Mouse (Mus musculus): ENCODE data around the gene Serpine2. TPM values are rescaled to one million over a fixed set of nuclear protein-coding genes. Genes with fewer than 3 reads are reported as not detected.

Serpine2 gene
- polyA plus RNA-seq, 1 experiment from 2014 or later = 2.5 TPM

- ATAC-seq (peak; percentile 22), DNase-seq (ENCODE audit: low read depth, low spot score) (no peak)
- no peak for TF ChIP-seq CTCF (IDR thresholded peaks at IDR 0.05)
- ChIA-PET CTCF (no interaction called here), POLR2A (no interaction called here)
- peaks cover 20% of the 10 kb centered on the region for H3K27me3 ChIP-seq
- in situ Hi-C loops (cut with MboI; ENCODE audit: low pct_unique_long_range_greater_than_20kb) = no loop called here
Observed at GRCm38 (mm10) chr1:79857681-79858388, 3.1 kb downstream of the Serpine2 start.

GRCm38 (mm10) chr1:79856756-79857155, 4.2 kb downstream of the Serpine2 start:
- DNase-seq (ENCODE audit: low read depth, low spot score) = no peak
- no peak for ATAC-seq
- H3K27me3 ChIP-seq = peaks cover 17% of the 10 kb centered on the region
- ChIA-PET POLR2A (no interaction called here), CTCF (no interaction called here)
- no peak for TF ChIP-seq CTCF (IDR thresholded peaks at IDR 0.05)
- in situ Hi-C loops (cut with MboI; ENCODE audit: low pct_unique_long_range_greater_than_20kb) = no loop called here

GRCm38 (mm10) chr1:79853527-79853926, 7.5 kb downstream of the Serpine2 start:
- no peak for TF ChIP-seq CTCF (IDR thresholded peaks at IDR 0.05)
- H3K27me3 ChIP-seq = peaks cover 17% of the 10 kb centered on the region
- CTCF ChIA-PET = no interaction called here
- ATAC-seq (no peak), DNase-seq (ENCODE audit: low read depth, low spot score) (no peak)
- POLR2A ChIA-PET = no interaction called here
- in situ Hi-C loops (cut with MboI; ENCODE audit: low pct_unique_long_range_greater_than_20kb) = no loop called here

- no peak for TF ChIP-seq CTCF (IDR thresholded peaks at IDR 0.05)
- in situ Hi-C loops (cut with MboI; ENCODE audit: low pct_unique_long_range_greater_than_20kb) = no loop called here
- no peak for DNase-seq (ENCODE audit: low read depth, low spot score)
- POLR2A ChIA-PET = no interaction called here
- CTCF ChIA-PET = no interaction called here
- no peak for ATAC-seq
- H3K27me3 ChIP-seq = peaks cover 6% of the 10 kb centered on the region
Observed at GRCm38 (mm10) chr1:79850341-79850740, 10.6 kb downstream of the Serpine2 start.

- ChIA-PET CTCF (no interaction called here), POLR2A (no interaction called here)
- ATAC-seq = no peak
- DNase-seq (ENCODE audit: low read depth, low spot score) = no peak
- peaks cover 6% of the 10 kb centered on the region for H3K27me3 ChIP-seq
- TF ChIP-seq CTCF (IDR thresholded peaks at IDR 0.05) = no peak
- in situ Hi-C loops (cut with MboI; ENCODE audit: low pct_unique_long_range_greater_than_20kb) = no loop called here
Observed at GRCm38 (mm10) chr1:79848663-79849062, 12.3 kb downstream of the Serpine2 start.

GRCm38 (mm10) chr1:79846891-79847290, 14.1 kb downstream of the Serpine2 start:
- ATAC-seq (no peak), DNase-seq (ENCODE audit: low read depth, low spot score) (no peak)
- CTCF ChIA-PET = no interaction called here
- no peak for TF ChIP-seq CTCF (IDR thresholded peaks at IDR 0.05)
- peaks cover 6% of the 10 kb centered on the region for H3K27me3 ChIP-seq
- POLR2A ChIA-PET = no interaction called here
- in situ Hi-C loops (cut with MboI; ENCODE audit: low pct_unique_long_range_greater_than_20kb) = no loop called here

GRCm38 (mm10) chr1:79832719-79833404, 28.1 kb downstream of the Serpine2 start:
- ChIA-PET CTCF (no interaction called here), POLR2A (no interaction called here)
- H3K27me3 ChIP-seq = peaks cover 15% of the 10 kb centered on the region
- DNase-seq (ENCODE audit: low read depth, low spot score) (no peak), ATAC-seq (no peak)
- no peak for TF ChIP-seq CTCF (IDR thresholded peaks at IDR 0.05)
- in situ Hi-C loops (cut with MboI; ENCODE audit: low pct_unique_long_range_greater_than_20kb) = no loop called here

GRCm38 (mm10) chr1:79823951-79824633, 36.9 kb downstream of the Serpine2 start:
- ChIA-PET CTCF (no interaction called here), POLR2A (no interaction called here)
- DNase-seq (ENCODE audit: low read depth, low spot score) (no peak), ATAC-seq (no peak)
- no peak for TF ChIP-seq CTCF (IDR thresholded peaks at IDR 0.05)
- in situ Hi-C loops (cut with MboI; ENCODE audit: low pct_unique_long_range_greater_than_20kb) = no loop called here
- H3K27me3 ChIP-seq = peaks cover 4% of the 10 kb centered on the region

GRCm38 (mm10) chr1:79822806-79823525, 38.0 kb downstream of the Serpine2 start:
- DNase-seq (ENCODE audit: low read depth, low spot score) (no peak), ATAC-seq (peak; percentile 79)
- in situ Hi-C loops (cut with MboI; ENCODE audit: low pct_unique_long_range_greater_than_20kb) = no loop called here
- no peak for TF ChIP-seq CTCF (IDR thresholded peaks at IDR 0.05)
- H3K27me3 ChIP-seq = no peaks in the 10 kb centered on the region
- POLR2A ChIA-PET = no interaction called here
- CTCF ChIA-PET = no interaction called here

- TF ChIP-seq CTCF (IDR thresholded peaks at IDR 0.05) = no peak
Observed at GRCm38 (mm10) chr1:79819296-79819879, 41.6 kb downstream of the Serpine2 start.

More at GRCm38 (mm10) chr1:79819296-79819879, 41.6 kb downstream of the Serpine2 start:
- DNase-seq (ENCODE audit: low read depth, low spot score) (no peak), ATAC-seq (no peak)
- CTCF ChIA-PET = no interaction called here
- no peaks in the 10 kb centered on the region for H3K27me3 ChIP-seq
- in situ Hi-C loops (cut with MboI; ENCODE audit: low pct_unique_long_range_greater_than_20kb) = no loop called here
- POLR2A ChIA-PET = no interaction called here

Measured in Patski (cell line).